ENCODE assay signal across 8 mouse cellular contexts in genomic region chr2:91527147-91527486, GRCm38 (mm10). TPM values are rescaled to one million over a fixed set of nuclear protein-coding genes. Genes with fewer than 3 reads are reported as not detected.
DNase-seq lines count a peak whose midpoint lies in the region; ATAC-seq and TF ChIP-seq lines count a peak whose summit lies in the region.

No protein-coding gene starts in this region.

- H3K4me1 ChIP-seq in spleen, adult 2 months (ENCODE audit: control insufficient read depth, insufficient read depth, insufficient read length), result no peaks in the 10 kb centered on the region; the same call in none of the 2 replicates
- H3K4me1 ChIP-seq in cortical plate, adult 2 months (ENCODE audit: control insufficient read depth, insufficient read depth, low read length), result no peaks in the 10 kb centered on the region
- peaks cover 9% of the 10 kb centered on the region for H3K4me1 ChIP-seq in hindbrain, embryonic 13.5 days (replicated peaks)
- H3K4me1 ChIP-seq in liver, embryonic 15.5 days (replicated peaks), result peaks cover 25% of the 10 kb centered on the region
- no peaks in the 10 kb centered on the region for H3K4me1 ChIP-seq in stomach, embryonic 16.5 days (ENCODE audit: control insufficient read depth, insufficient read depth, low read length)

- H3K9me3 ChIP-seq in hindbrain, embryonic 13.5 days, result no peaks in the 10 kb centered on the region
- no peaks in the 10 kb centered on the region for H3K9me3 ChIP-seq in liver, embryonic 15.5 days (replicated peaks)
- no peaks in the 10 kb centered on the region for H3K9me3 ChIP-seq in stomach, embryonic 16.5 days (replicated peaks; ENCODE audit: control insufficient read depth, low read length)

- peak; percentile 89 for ATAC-seq in hindbrain, embryonic 13.5 days (ENCODE audit: low FRiP score)
- ATAC-seq in liver, embryonic 15.5 days (ENCODE audit: insufficient read depth), result no peak
- peak; percentile 54; the same call in 1 of the 2 replicates for ATAC-seq in stomach, embryonic 16.5 days (ENCODE audit: insufficient read depth, low FRiP score)

- TF ChIP-seq POLR2A in spleen, adult 2 months (IDR thresholded peaks at IDR 0.05; ENCODE audit: low read depth, low read length), result no peak
- no peak for TF ChIP-seq POLR2A in cortical plate, adult 2 months (IDR thresholded peaks at IDR 0.05; ENCODE audit: extremely low read depth, insufficient read depth, low read length)

- no peak for TF ChIP-seq CTCF in spleen, adult 2 months (IDR thresholded peaks at IDR 0.05; ENCODE audit: extremely low read depth, insufficient read depth, insufficient read length, insufficient replicate concordance)
- no peak for TF ChIP-seq CTCF in cortical plate, adult 2 months (IDR thresholded peaks at IDR 0.05; ENCODE audit: extremely low read depth, insufficient read depth, low read length)

- peak overlapping the region; percentile 74 for H3K4me2 ChIP-seq in hindbrain, embryonic 13.5 days
- H3K4me2 ChIP-seq in liver, embryonic 15.5 days, result peak overlapping the region; percentile 73
- peak overlapping the region; percentile 53 for H3K4me2 ChIP-seq in stomach, embryonic 16.5 days (ENCODE audit: low read depth, low read length)

- DNase-seq in embryo, embryonic 10.5 days (ENCODE audit: low spot score), result peak; percentile 68
- no peak for DNase-seq in embryo, embryonic 9.5 days (ENCODE audit: extremely low spot score)
- peak; percentile 2 to 4 for DNase-seq in spleen, adult 2 months (ENCODE audit: low read depth in 1 of 2, low spot score in 2 of 2)
- DNase-seq in spleen, adult 18-20 months, result no peak

- peak overlapping the region; percentile 99 for H3K4me3 ChIP-seq in spleen, adult 2 months (ENCODE audit: extremely low read depth, insufficient read depth, insufficient read length)
- H3K4me3 ChIP-seq in cortical plate, adult 2 months (ENCODE audit: insufficient read depth, low read length), result peak overlapping the region; percentile 80
- H3K4me3 ChIP-seq in hindbrain, embryonic 13.5 days, result peak overlapping the region; percentile 97
- peak overlapping the region; percentile 99 for H3K4me3 ChIP-seq in liver, embryonic 15.5 days (replicated peaks)
- H3K4me3 ChIP-seq in stomach, embryonic 16.5 days (replicated peaks; ENCODE audit: low read length), result peak overlapping the region; percentile 85

- peak overlapping the region; percentile 97 for H3K9ac ChIP-seq in hindbrain, embryonic 13.5 days
- peak overlapping the region; percentile 95 for H3K9ac ChIP-seq in liver, embryonic 15.5 days
- H3K9ac ChIP-seq in stomach, embryonic 16.5 days (ENCODE audit: low read length), result peak overlapping the region; percentile 95

- no peaks in the 10 kb centered on the region; the same call in 1 of the 2 replicates for H3K27me3 ChIP-seq in spleen, adult 2 months (ENCODE audit: control insufficient read depth, insufficient read depth, low read length)
- no peaks in the 10 kb centered on the region for H3K27me3 ChIP-seq in hindbrain, embryonic 13.5 days
- H3K27me3 ChIP-seq in liver, embryonic 15.5 days, result no peaks in the 10 kb centered on the region
- no peaks in the 10 kb centered on the region for H3K27me3 ChIP-seq in stomach, embryonic 16.5 days (ENCODE audit: control insufficient read depth, insufficient read depth, low read length)

- WGBS in spleen, adult 2 months, result under 1% methylated on average over 15 of the region's 15 CpGs
- 1% methylated on average over 15 of the region's 15 CpGs for whole genome bisulfite sequencing in hindbrain, embryonic 13.5 days
- under 1% methylated on average over 15 of the region's 15 CpGs for WGBS in liver, embryonic 15.5 days (ENCODE audit: insufficient replicate concordance)
- under 1% methylated on average over 15 of the region's 15 CpGs for WGBS in stomach, embryonic 16.5 days

- no peak overlapping the region for H3K27ac ChIP-seq in spleen, adult 2 months (ENCODE audit: insufficient read depth, low read length)
- peak overlapping the region; percentile 79; the same call in 1 of the 2 replicates for H3K27ac ChIP-seq in cortical plate, adult 2 months (ENCODE audit: insufficient read depth, low read length)
- peak overlapping the region; percentile 90 for H3K27ac ChIP-seq in hindbrain, embryonic 13.5 days
- H3K27ac ChIP-seq in liver, embryonic 15.5 days (replicated peaks), result peak overlapping the region; percentile 87
- H3K27ac ChIP-seq in stomach, embryonic 16.5 days (ENCODE audit: low read length), result peak overlapping the region; percentile 81

- no peaks in the 10 kb centered on the region for H3K36me3 ChIP-seq in spleen, adult 2 months (ENCODE audit: control insufficient read depth, insufficient read depth, low read length)
- 0 out of 2 replicates have a peak, but pooled peaks cover 10% of the 10 kb centered on the region for H3K36me3 ChIP-seq in hindbrain, embryonic 13.5 days
- H3K36me3 ChIP-seq in liver, embryonic 15.5 days (replicated peaks), result peaks cover 31% of the 10 kb centered on the region
- 0 out of 2 replicates have a peak, but pooled peaks cover 4% of the 10 kb centered on the region for H3K36me3 ChIP-seq in stomach, embryonic 16.5 days (ENCODE audit: control insufficient read depth, insufficient read depth, low read length)

RNA-seq across cellular contexts. Expression of gene Ckap5, which starts 0.6 kb away (rescaled TPM):
- 3.7 and 4.6 TPM in 2 replicates for polyA plus RNA-seq in spleen, adult 2 months (2012; rRNA removed)
- polyA plus RNA-seq in cortical plate, adult 2 months (2012; rRNA removed), result 65.8 and 67.9 TPM in 2 replicates
- polyA plus RNA-seq in hindbrain, embryonic 13.5 days (2015; fragmentation: Nextera tagmentation; extraction: Ambion mirVana), result 132 and 140 TPM in 2 replicates
- 34.4 and 40.6 TPM in 2 replicates for polyA plus RNA-seq in liver, embryonic 15.5 days (2015; fragmentation: Nextera tagmentation; extraction: Ambion mirVana)
- polyA plus RNA-seq in stomach, embryonic 16.5 days (2015; fragmentation: Nextera tagmentation; extraction: Ambion mirVana), result 54.3 and 64.1 TPM in 2 replicates

Comparison
In these comparisons a context has a peak if more than half of its experiments do, and no peak if none do; other contexts are left out.
1. DNase-seq: peak in embryo, embryonic 10.5 days (single experiment) and spleen, adult 2 months (2 of 2); none in embryo, embryonic 9.5 days (single experiment) and spleen, adult 18-20 months (0 of 2).
2. Peak in every context shown above with its lines, with median percentiles within 50 percentile points of each other: H3K4me3 ChIP-seq, H3K4me2 ChIP-seq and H3K9ac ChIP-seq.